Mouse (Mus musculus): ENCODE data around the gene Pin1. TPM values are rescaled to one million over a fixed set of nuclear protein-coding genes. Genes with fewer than 3 reads are reported as not detected.

Pin1 gene
- polyA plus RNA-seq, 1 experiment from 2014 or later: 51.8 TPM

DNA sequence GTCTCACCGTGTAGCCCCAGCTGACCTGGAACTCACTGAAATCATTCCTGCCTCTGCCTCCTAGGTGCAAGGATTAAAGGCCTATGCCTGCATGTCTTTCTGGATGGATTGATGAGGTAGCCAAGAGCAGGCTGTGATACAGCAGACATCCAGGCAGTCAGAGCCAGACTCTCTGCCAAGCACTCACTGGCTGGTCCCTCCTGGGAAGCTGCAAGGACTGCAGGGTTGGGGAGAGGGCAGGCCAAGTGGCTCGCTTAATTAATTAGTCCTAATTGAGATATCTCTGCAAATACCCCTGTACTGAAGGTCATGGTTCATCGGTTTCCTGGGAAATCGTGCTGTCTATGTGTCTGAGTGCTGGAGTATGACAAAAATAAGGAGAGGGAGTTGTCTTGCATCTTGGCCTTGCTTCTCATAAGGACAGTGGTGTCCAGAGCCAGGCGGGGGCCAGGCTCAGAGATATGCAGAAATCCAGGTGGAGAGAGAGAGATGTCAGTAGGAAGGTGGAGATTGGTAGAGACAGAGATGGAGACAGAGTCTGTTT is 61.1 kb downstream of the Pin1 start:
- Histone ChIP-seq H3K27me3 (no peaks in the 10 kb centered on the region), H3K4me1 (no peaks in the 10 kb centered on the region), H3K4me2 (no peak overlapping the region), H3K36me3 (no peaks in the 10 kb centered on the region), H3K27ac (no peak overlapping the region), H3K9me3 (no peaks in the 10 kb centered on the region), H3K9ac (no peak overlapping the region), H3K4me3 (no peak overlapping the region)
- ATAC-seq (ENCODE audit: borderline replicate concordance, extremely low read depth, low FRiP score, low TSS enrichment): no peak
- 70% methylated on average over 5 of the region's 5 CpGs for WGBS

DNA sequence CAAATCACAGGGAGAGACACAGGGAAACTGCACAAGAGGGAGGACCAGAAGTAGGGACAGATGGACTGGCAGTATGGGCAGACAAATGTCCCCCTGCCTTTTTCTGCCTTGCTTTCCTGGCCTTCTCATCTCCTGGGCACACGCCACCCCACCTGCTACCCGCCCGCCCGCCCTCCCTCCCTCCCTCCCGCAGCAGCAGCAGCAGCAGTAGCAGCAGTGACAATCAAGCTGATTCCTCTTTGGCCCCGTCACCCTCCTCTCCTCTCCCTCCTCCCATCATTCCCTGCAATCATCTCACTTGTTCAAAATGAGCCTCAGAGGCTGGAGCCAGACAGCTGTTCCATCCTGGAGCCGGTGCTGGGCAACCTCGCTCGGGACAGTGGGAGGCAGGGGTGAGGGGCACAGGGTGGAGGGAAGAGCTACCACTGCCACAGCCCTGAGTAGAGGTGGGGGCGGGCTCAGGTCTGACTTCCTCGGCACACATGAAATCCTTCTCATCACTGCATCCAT is 61.6 kb downstream of the Pin1 start:
- Histone ChIP-seq H3K27ac (no peak overlapping the region), H3K9me3 (no peaks in the 10 kb centered on the region), H3K36me3 (no peaks in the 10 kb centered on the region), H3K4me1 (no peaks in the 10 kb centered on the region), H3K9ac (no peak overlapping the region), H3K4me3 (no peak overlapping the region), H3K27me3 (no peaks in the 10 kb centered on the region), H3K4me2 (no peak overlapping the region)
- WGBS: 25% methylated on average over 6 of the region's 11 CpGs
- ATAC-seq (ENCODE audit: borderline replicate concordance, extremely low read depth, low FRiP score, low TSS enrichment): no peak

DNA sequence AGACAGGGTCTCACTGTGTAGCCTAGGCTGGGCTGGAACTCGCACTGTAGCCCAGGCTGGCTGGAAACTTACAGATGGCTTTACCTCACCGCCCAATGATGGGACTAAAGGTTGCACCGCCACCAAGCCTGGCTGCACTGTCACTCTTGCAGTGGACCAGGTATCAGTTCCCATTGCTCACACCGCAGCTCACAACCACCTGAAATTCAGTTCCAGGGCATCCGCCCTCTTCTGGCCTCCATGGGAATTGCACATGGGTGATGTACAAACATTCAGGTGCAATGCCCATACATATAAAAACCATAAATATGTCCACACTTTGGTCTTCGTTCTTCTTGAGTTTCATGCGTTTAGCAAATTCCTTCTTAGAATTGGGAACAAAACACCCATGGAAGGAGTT is 63.4 kb downstream of the Pin1 start:
- 71% methylated on average over 7 of the region's 7 CpGs for WGBS
- ATAC-seq (ENCODE audit: borderline replicate concordance, extremely low read depth, low FRiP score, low TSS enrichment): no peak

More for the DNA sequence above, 63.4 kb downstream of the Pin1 start:
- Histone ChIP-seq H3K9ac (no peak overlapping the region), H3K4me3 (no peak overlapping the region), H3K4me2 (no peak overlapping the region), H3K4me1 (no peaks in the 10 kb centered on the region), H3K9me3 (no peaks in the 10 kb centered on the region), H3K27me3 (no peaks in the 10 kb centered on the region), H3K36me3 (no peaks in the 10 kb centered on the region), H3K27ac (no peak overlapping the region)

Other genes starting within 250 kb of the Pin1 start
- gene Zfp26, start 191.9 kb upstream of the Pin1 start, polyA plus RNA-seq (2015; fragmentation: Nextera tagmentation; extraction: Ambion mirVana): 19.7 and 21.6 TPM in 2 replicates
- 19.2 and 22.8 TPM in 2 replicates for gene Zfp426, start 159.3 kb upstream of the Pin1 start, polyA plus RNA-seq (2015; fragmentation: Nextera tagmentation; extraction: Ambion mirVana)
- gene Zfp266, start 130.7 kb upstream of the Pin1 start, polyA plus RNA-seq (2015; fragmentation: Nextera tagmentation; extraction: Ambion mirVana): 103 and 107 TPM in 2 replicates
- 14.9 and 17.7 TPM in 2 replicates for gene Zfp846, start 70.8 kb upstream of the Pin1 start, polyA plus RNA-seq (2015; fragmentation: Nextera tagmentation; extraction: Ambion mirVana)
- 369 and 383 TPM in 2 replicates for gene Ubl5, start 9.2 kb upstream of the Pin1 start, polyA plus RNA-seq (2015; fragmentation: Nextera tagmentation; extraction: Ambion mirVana)
- 18.5 and 20.8 TPM in 2 replicates for gene Fbxl12, start 7.3 kb upstream of the Pin1 start, polyA plus RNA-seq (2015; fragmentation: Nextera tagmentation; extraction: Ambion mirVana)
- gene Olfm2, start 94.3 kb downstream of the Pin1 start, polyA plus RNA-seq (2015; fragmentation: Nextera tagmentation; extraction: Ambion mirVana): 2.7 and 2.8 TPM in 2 replicates
- gene Col5a3, start 163.0 kb downstream of the Pin1 start, polyA plus RNA-seq (2015; fragmentation: Nextera tagmentation; extraction: Ambion mirVana): 0.99 and 1.4 TPM in 2 replicates
- not detected in 2 replicates for gene Rdh8, start 166.4 kb downstream of the Pin1 start, polyA plus RNA-seq (2015; fragmentation: Nextera tagmentation; extraction: Ambion mirVana)
- 15.7 and 18.6 TPM in 2 replicates for gene A230050P20Rik, start 216.5 kb downstream of the Pin1 start, polyA plus RNA-seq (2015; fragmentation: Nextera tagmentation; extraction: Ambion mirVana)
- gene Angptl6, start 227.6 kb downstream of the Pin1 start, polyA plus RNA-seq (2015; fragmentation: Nextera tagmentation; extraction: Ambion mirVana): 2.8 and 3.4 TPM in 2 replicates
- gene Ppan, start 236.1 kb downstream of the Pin1 start, polyA plus RNA-seq (2015; fragmentation: Nextera tagmentation; extraction: Ambion mirVana): 67.3 and 71.3 TPM in 2 replicates
- 281 and 294 TPM in 2 replicates for gene Eif3g, start 246.5 kb downstream of the Pin1 start, polyA plus RNA-seq (2015; fragmentation: Nextera tagmentation; extraction: Ambion mirVana)